Mouse (Mus musculus): Measurements from ENCODE around the gene Srek1ip1. TPM values are rescaled to one million over a fixed set of nuclear protein-coding genes. Genes with fewer than 3 reads are reported as not detected.

Gene Srek1ip1
- polyA plus RNA-seq, 1 experiment, result 22.3 TPM

GRCm38 (mm10) chr13:104805681-104806080 is 13.4 kb downstream of the Srek1ip1 start:
- Histone ChIP-seq H3K4me3 (ENCODE audit: low read depth, low read length) (no peak overlapping the region), H3K9me3 (replicated peaks; ENCODE audit: control insufficient read depth, insufficient read depth, low read length, poor library complexity, severe bottlenecking) (no peaks in the 10 kb centered on the region), H3K27me3 (ENCODE audit: control insufficient read depth, insufficient read depth, low read length, poor library complexity, severe bottlenecking) (no peaks in the 10 kb centered on the region), H3K36me3 (ENCODE audit: control insufficient read depth, insufficient read depth, low read length, poor library complexity, severe bottlenecking) (peaks cover 4% of the 10 kb centered on the region; the same call in 1 of the 2 replicates), H3K4me1 (ENCODE audit: control insufficient read depth, insufficient read depth, low read length) (no peaks in the 10 kb centered on the region), H3K27ac (ENCODE audit: insufficient read depth, low read length) (no peak overlapping the region), H3K9ac (ENCODE audit: low read depth, poor library complexity, severe bottlenecking) (no peak overlapping the region)
- no peak for TF ChIP-seq CTCF (IDR thresholded peaks at IDR 0.05; ENCODE audit: low read depth, low read length)
- TF ChIP-seq EP300 (IDR thresholded peaks at IDR 0.05; ENCODE audit: insufficient read depth, low read depth, low read length), result no peak
- no peak for TF ChIP-seq POLR2A (IDR thresholded peaks at IDR 0.05; ENCODE audit: insufficient read depth, low read length)

GRCm38 (mm10) chr13:104816270-104816634 is 24.0 kb downstream of the Srek1ip1 start:
- H3K9me3 ChIP-seq (replicated peaks; ENCODE audit: control insufficient read depth, insufficient read depth, low read length, poor library complexity, severe bottlenecking), result no peaks in the 10 kb centered on the region
- no peaks in the 10 kb centered on the region; the same call in 1 of the 2 replicates for H3K36me3 ChIP-seq (ENCODE audit: control insufficient read depth, insufficient read depth, low read length, poor library complexity, severe bottlenecking)
- no peaks in the 10 kb centered on the region for H3K27me3 ChIP-seq (ENCODE audit: control insufficient read depth, insufficient read depth, low read length, poor library complexity, severe bottlenecking)
- H3K9ac ChIP-seq (ENCODE audit: low read depth, poor library complexity, severe bottlenecking), result peak overlapping the region; percentile 70
- no peak overlapping the region; the same call in 1 of the 2 replicates for H3K27ac ChIP-seq (ENCODE audit: insufficient read depth, low read length)
- H3K4me3 ChIP-seq (ENCODE audit: low read depth, low read length), result peak overlapping the region; percentile 76
- TF ChIP-seq POLR2A (IDR thresholded peaks at IDR 0.05; ENCODE audit: insufficient read depth, low read length) (no peak), CTCF (IDR thresholded peaks at IDR 0.05; ENCODE audit: low read depth, low read length) (no peak), EP300 (IDR thresholded peaks at IDR 0.05; ENCODE audit: insufficient read depth, low read depth, low read length) (no peak)
- H3K4me1 ChIP-seq (ENCODE audit: control insufficient read depth, insufficient read depth, low read length), result no peaks in the 10 kb centered on the region

- H3K9me3 ChIP-seq (replicated peaks; ENCODE audit: control insufficient read depth, insufficient read depth, low read length, poor library complexity, severe bottlenecking), result no peaks in the 10 kb centered on the region
- peak within 1 kb of the TSS; percentile 76 for H3K4me3 ChIP-seq (ENCODE audit: low read depth, low read length)
- H3K4me1 ChIP-seq (ENCODE audit: control insufficient read depth, insufficient read depth, low read length), result no peaks in the 10 kb centered on the region
- H3K27ac ChIP-seq (ENCODE audit: insufficient read depth, low read length), result no peak within 1 kb of the TSS; the same call in 1 of the 2 replicates
- no peaks in the 10 kb centered on the region for H3K27me3 ChIP-seq (ENCODE audit: control insufficient read depth, insufficient read depth, low read length, poor library complexity, severe bottlenecking)
- no peaks in the 10 kb centered on the region; the same call in 1 of the 2 replicates for H3K36me3 ChIP-seq (ENCODE audit: control insufficient read depth, insufficient read depth, low read length, poor library complexity, severe bottlenecking)
- TF ChIP-seq POLR2A (IDR thresholded peaks at IDR 0.05; ENCODE audit: insufficient read depth, low read length) (no peak), EP300 (IDR thresholded peaks at IDR 0.05; ENCODE audit: insufficient read depth, low read depth, low read length) (0 out of 2 replicates have a peak, but pooled peaks have one; percentile 25)
- peak within 1 kb of the TSS; percentile 70 for H3K9ac ChIP-seq (ENCODE audit: low read depth, poor library complexity, severe bottlenecking)
Observed at GRCm38 (mm10) chr13:104816635-104817571, 24.6 kb downstream of the Srek1ip1 start, which contains the start of gene Cwc27. TSS of gene Cwc27 (minus strand) at chr13:104817142.

- no peak overlapping the region for H3K27ac ChIP-seq (ENCODE audit: insufficient read depth, low read length)
- H3K4me1 ChIP-seq (ENCODE audit: control insufficient read depth, insufficient read depth, low read length), result no peaks in the 10 kb centered on the region
- H3K27me3 ChIP-seq (ENCODE audit: control insufficient read depth, insufficient read depth, low read length, poor library complexity, severe bottlenecking), result no peaks in the 10 kb centered on the region
- H3K9ac ChIP-seq (ENCODE audit: low read depth, poor library complexity, severe bottlenecking), result peak overlapping the region; percentile 70
- H3K9me3 ChIP-seq (replicated peaks; ENCODE audit: control insufficient read depth, insufficient read depth, low read length, poor library complexity, severe bottlenecking), result no peaks in the 10 kb centered on the region
- TF ChIP-seq EP300 (IDR thresholded peaks at IDR 0.05; ENCODE audit: insufficient read depth, low read depth, low read length) (no peak), POLR2A (IDR thresholded peaks at IDR 0.05; ENCODE audit: insufficient read depth, low read length) (no peak), CTCF (IDR thresholded peaks at IDR 0.05; ENCODE audit: low read depth, low read length) (no peak)
- H3K36me3 ChIP-seq (ENCODE audit: control insufficient read depth, insufficient read depth, low read length, poor library complexity, severe bottlenecking), result no peaks in the 10 kb centered on the region; the same call in 1 of the 2 replicates
- peak overlapping the region; percentile 76 for H3K4me3 ChIP-seq (ENCODE audit: low read depth, low read length)
Observed at GRCm38 (mm10) chr13:104817696-104818095, 25.4 kb downstream of the Srek1ip1 start.

GRCm38 (mm10) chr13:104821192-104821591 is 28.9 kb downstream of the Srek1ip1 start:
- H3K9ac ChIP-seq (ENCODE audit: low read depth, poor library complexity, severe bottlenecking), result no peak overlapping the region
- H3K27me3 ChIP-seq (ENCODE audit: control insufficient read depth, insufficient read depth, low read length, poor library complexity, severe bottlenecking), result no peaks in the 10 kb centered on the region
- TF ChIP-seq CTCF (IDR thresholded peaks at IDR 0.05; ENCODE audit: low read depth, low read length), result no peak
- TF ChIP-seq EP300 (IDR thresholded peaks at IDR 0.05; ENCODE audit: insufficient read depth, low read depth, low read length), result no peak
- no peak for TF ChIP-seq POLR2A (IDR thresholded peaks at IDR 0.05; ENCODE audit: insufficient read depth, low read length)
- H3K36me3 ChIP-seq (ENCODE audit: control insufficient read depth, insufficient read depth, low read length, poor library complexity, severe bottlenecking), result no peaks in the 10 kb centered on the region; the same call in none of the 2 replicates
- no peaks in the 10 kb centered on the region for H3K9me3 ChIP-seq (replicated peaks; ENCODE audit: control insufficient read depth, insufficient read depth, low read length, poor library complexity, severe bottlenecking)
- H3K4me1 ChIP-seq (ENCODE audit: control insufficient read depth, insufficient read depth, low read length), result no peaks in the 10 kb centered on the region
- H3K4me3 ChIP-seq (ENCODE audit: low read depth, low read length), result no peak overlapping the region
- no peak overlapping the region for H3K27ac ChIP-seq (ENCODE audit: insufficient read depth, low read length)

- H3K27me3 ChIP-seq (ENCODE audit: control insufficient read depth, insufficient read depth, low read length, poor library complexity, severe bottlenecking), result no peaks in the 10 kb centered on the region
- H3K9me3 ChIP-seq (replicated peaks; ENCODE audit: control insufficient read depth, insufficient read depth, low read length, poor library complexity, severe bottlenecking), result peaks cover 2% of the 10 kb centered on the region
- no peaks in the 10 kb centered on the region; the same call in none of the 2 replicates for H3K36me3 ChIP-seq (ENCODE audit: control insufficient read depth, insufficient read depth, low read length, poor library complexity, severe bottlenecking)
- no peak overlapping the region for H3K27ac ChIP-seq (ENCODE audit: insufficient read depth, low read length)
- H3K4me1 ChIP-seq (ENCODE audit: control insufficient read depth, insufficient read depth, low read length), result no peaks in the 10 kb centered on the region
- TF ChIP-seq CTCF (IDR thresholded peaks at IDR 0.05; ENCODE audit: low read depth, low read length) (no peak), EP300 (IDR thresholded peaks at IDR 0.05; ENCODE audit: insufficient read depth, low read depth, low read length) (no peak), POLR2A (IDR thresholded peaks at IDR 0.05; ENCODE audit: insufficient read depth, low read length) (no peak)
- no peak overlapping the region for H3K9ac ChIP-seq (ENCODE audit: low read depth, poor library complexity, severe bottlenecking)
- H3K4me3 ChIP-seq (ENCODE audit: low read depth, low read length), result no peak overlapping the region
Observed at GRCm38 (mm10) chr13:104821908-104822307, 29.6 kb downstream of the Srek1ip1 start.

All from ES-Bruce4 (cell line).